Comparison of ENCODE assay signal across 30 mouse cellular contexts in genomic region chr2:52609486-52609885, GRCm38 (mm10).
"Had no signal": no experiment of that assay in that cellular context is flagged by ENCODE, and none has a peak within 500 bp of the region (broad histone marks: within the 10 kb centered on the region; RNA-seq: fewer than 3 reads in every experiment).

No protein-coding gene starts in this region.

- H3K9ac ChIP-seq: heart, embryonic 12.5 days; heart, embryonic 13.5 days; heart, embryonic 15.5 days; hindbrain, embryonic 12.5 days; hindbrain, embryonic 13.5 days; hindbrain, embryonic 14.5 days; hindbrain, embryonic 15.5 days; intestine, embryonic 15.5 days; kidney, embryonic 15.5 days had no signal

- H3K36me3 ChIP-seq: heart, embryonic 12.5 days; heart, embryonic 13.5 days; heart, embryonic 15.5 days; hindbrain, embryonic 10.5 days; hindbrain, embryonic 12.5 days; hindbrain, embryonic 13.5 days; hindbrain, embryonic 15.5 days; intestine, embryonic 15.5 days; kidney, embryonic 15.5 days had no signal

- H3K4me1 ChIP-seq: heart, embryonic 12.5 days; heart, embryonic 13.5 days; heart, embryonic 15.5 days; hindbrain, embryonic 15.5 days; intestine, embryonic 15.5 days; kidney, embryonic 15.5 days had no signal

- DNase-seq: heart, postnatal 10 days; heart, postnatal 14 days; heart, postnatal 36 days; heart, postnatal 4 days; kidney, adult 11 months; kidney, adult 18-20 months; kidney, adult 2 months; kidney, adult 8-10 months; kidney, adult 9 months; kidney, postnatal 10 days; kidney, postnatal 14 days; kidney, postnatal 25 days; kidney, postnatal 36 days; kidney, postnatal 4 days; layer of hippocampus, adult 9-11 months; layer of hippocampus, postnatal 36 days had no signal

- H3K27me3 ChIP-seq: heart, embryonic 12.5 days; heart, embryonic 13.5 days; heart, embryonic 15.5 days; hindbrain, embryonic 12.5 days; hindbrain, embryonic 13.5 days; hindbrain, embryonic 15.5 days; intestine, embryonic 15.5 days; kidney, embryonic 15.5 days had no signal

- H3K4me3 ChIP-seq: heart, embryonic 12.5 days; heart, embryonic 13.5 days; heart, embryonic 15.5 days; hindbrain, embryonic 10.5 days; hindbrain, embryonic 12.5 days; hindbrain, embryonic 13.5 days; hindbrain, embryonic 15.5 days; intestine, embryonic 15.5 days; kidney, embryonic 15.5 days; layer of hippocampus, adult 2 months; left cerebral cortex, adult 2 months had no signal

- H3K9me3 ChIP-seq: heart, embryonic 12.5 days; heart, embryonic 13.5 days; heart, embryonic 15.5 days; hindbrain, embryonic 10.5 days; hindbrain, embryonic 12.5 days; hindbrain, embryonic 13.5 days; hindbrain, embryonic 15.5 days; intestine, embryonic 15.5 days; kidney, embryonic 15.5 days had no signal

- H3K27ac ChIP-seq: heart, embryonic 13.5 days; heart, embryonic 15.5 days; hindbrain, embryonic 10.5 days; hindbrain, embryonic 12.5 days; hindbrain, embryonic 13.5 days; hindbrain, embryonic 14.5 days; hindbrain, embryonic 15.5 days; hindbrain, postnatal 0 days; intestine, embryonic 15.5 days; kidney, embryonic 15.5 days; kidney, postnatal 0 days; layer of hippocampus, adult 2 months; left cerebral cortex, adult 2 months had no signal
